Mouse (Mus musculus) liver, postnatal 0 days (tissue): ENCODE data around the gene Ifit3. TPM values are rescaled to one million over a fixed set of nuclear protein-coding genes. Genes with fewer than 3 reads are reported as not detected.
"Not testable (repeated sequence)": the region's sequence is repeated elsewhere in the genome, so short reads cannot be mapped to it uniquely, and the experiment has no call there.

Experiments
- ATAC-seq: fragments of 200-750 bp; cut with Nextera tagmentation; 2 replicates; pipeline ENCODE4 v1.8.0; 2017; ENCODE audit warnings: mild to moderate bottlenecking, moderate library complexity
- DNase-seq: peaks from one replicate; pipeline ENCODE4 v3.0.0-alpha.2; 2016
- H3K27ac ChIP-seq: fragments of 300-500 bp; sonication (generic); 2 replicates; pipeline ENCODE4 v1.5.1; 2014; ENCODE audit warnings: antibody characterized with exemption, moderate library complexity, mild to moderate bottlenecking, low read depth
- H3K27me3 ChIP-seq: fragments of 300-500 bp; sonication (generic); 2 replicates; pipeline ENCODE4 v1.6.1; 2014; ENCODE audit warnings: low read length, control low read depth, mixed read lengths; ENCODE audit not compliant: insufficient read depth
- H3K36me3 ChIP-seq: fragments of 300-500 bp; sonication (generic); replicated peaks from 2 replicates; pipeline ENCODE4 v1.6.1; 2014; ENCODE audit warnings: mild to moderate bottlenecking, control low read depth, low read length, moderate library complexity, mixed read lengths; ENCODE audit not compliant: insufficient read depth
- H3K4me1 ChIP-seq: fragments of 300-500 bp; sonication (generic); 2 replicates; pipeline ENCODE4 v1.6.1; 2014; ENCODE audit warnings: antibody characterized with exemption, mild to moderate bottlenecking, control low read depth; ENCODE audit not compliant: insufficient read depth
- H3K4me2 ChIP-seq: fragments of 300-500 bp; sonication (generic); 2 replicates; pipeline ENCODE4 v1.6.1; 2014; ENCODE audit warnings: low read depth, mild to moderate bottlenecking, low read length, moderate library complexity, mixed read lengths
- H3K4me3 ChIP-seq: fragments of 300-500 bp; sonication (generic); 2 replicates; pipeline ENCODE4 v1.5.1; 2014; ENCODE audit warnings: low read depth, low read length
- H3K9ac ChIP-seq: fragments of 300-500 bp; sonication (generic); replicated peaks from 2 replicates; pipeline ENCODE4 v1.6.1; 2014; ENCODE audit warnings: mild to moderate bottlenecking, moderate library complexity
- H3K9me3 ChIP-seq: fragments of 300-500 bp; sonication (generic); 2 replicates; pipeline ENCODE4 v1.6.1; 2016; ENCODE audit warnings: mild to moderate bottlenecking, control low read depth, low read length, mixed read lengths
- CTCF ChIP-seq: sonication (generic); IDR thresholded peaks from 2 replicates; pipeline ENCODE4 v1.5.1; 2016; ENCODE audit warnings: antibody characterized with exemption, low read depth
- EP300 ChIP-seq: IDR thresholded peaks from 2 replicates; pipeline ENCODE4 v1.6.1; 2016; ENCODE audit warnings: antibody characterized with exemption, low read depth, mild to moderate bottlenecking
- WGBS: fragments of 180-500 bp; shearing (Covaris S2); extraction: QIAGEN DNeasy Blood & Tissue Kit; methylation state at CpG from one replicate; pipeline ENCODE4 v1.1.7; 2014; ENCODE audit not compliant: insufficient replicate concordance; 5-methylcytosine and 5-hydroxymethylcytosine counted together
- polyA plus RNA-seq: library from polyadenylated mRNA; unstranded; fragments of >200 nt; fragmentation: Nextera tagmentation; extraction: Ambion mirVana; gene quantifications from 2 replicates; pipeline ENCODE4 v1.2.1, GENCODE M21; 2015

Ifit3 gene
- polyA plus RNA-seq = 10.1 and 11.7 TPM in 2 replicates

- DNase-seq, H3K9me3 ChIP-seq, H3K4me1 ChIP-seq, H3K27me3 ChIP-seq, H3K9ac ChIP-seq, H3K4me2 ChIP-seq, H3K36me3 ChIP-seq: not testable (repeated sequence)
- peak; percentile 85 for ATAC-seq
- Histone ChIP-seq H3K4me3 (0 out of 2 replicates have a peak within 1 kb of the TSS, but pooled peaks have one; percentile 8), H3K27ac (peak within 1 kb of the TSS; percentile 23; the same call in 1 of the 2 replicates)
- WGBS = 22% methylated on average over 2 of the region's 2 CpGs
These were observed at the start of gene Ifit3 for GRCm38 (mm10) chr19:34583126-34583766. Gene Ifit3, plus strand, starts transcription at chr19:34583531.

DNA sequence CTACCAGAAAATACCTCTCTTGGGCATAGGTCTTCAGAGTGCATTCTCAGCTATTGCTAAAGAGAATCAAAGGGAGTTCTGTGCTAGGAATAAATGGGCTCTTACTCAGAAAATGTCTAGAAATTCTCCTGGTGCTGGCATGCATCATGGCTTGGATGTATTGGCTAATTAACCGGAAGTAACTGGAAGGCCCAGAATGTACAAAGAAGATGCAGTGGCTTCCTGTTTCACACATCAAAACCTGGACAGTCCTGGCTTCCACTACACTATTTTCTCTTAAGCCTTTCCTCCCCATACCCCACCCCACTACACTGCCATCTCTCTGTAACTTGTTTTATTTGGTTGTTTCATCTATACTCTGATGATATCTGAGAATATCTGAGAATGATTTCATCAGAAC is 43.9 kb upstream of the Ifit3 start:
- ATAC-seq (no peak), DNase-seq (no peak)
- H3K9me3 ChIP-seq = no peaks in the 10 kb centered on the region
- H3K36me3 ChIP-seq = no peaks in the 10 kb centered on the region
- WGBS = 46% methylated on average over 1 of the region's 1 CpGs
- no peak overlapping the region for H3K4me3 ChIP-seq
- H3K27ac ChIP-seq = no peak overlapping the region
- no peak overlapping the region for H3K4me2 ChIP-seq
- no peak overlapping the region for H3K9ac ChIP-seq
- H3K4me1 ChIP-seq = no peaks in the 10 kb centered on the region
- H3K27me3 ChIP-seq = no peaks in the 10 kb centered on the region
- TF ChIP-seq EP300 = no peak
- TF ChIP-seq CTCF = no peak

DNA sequence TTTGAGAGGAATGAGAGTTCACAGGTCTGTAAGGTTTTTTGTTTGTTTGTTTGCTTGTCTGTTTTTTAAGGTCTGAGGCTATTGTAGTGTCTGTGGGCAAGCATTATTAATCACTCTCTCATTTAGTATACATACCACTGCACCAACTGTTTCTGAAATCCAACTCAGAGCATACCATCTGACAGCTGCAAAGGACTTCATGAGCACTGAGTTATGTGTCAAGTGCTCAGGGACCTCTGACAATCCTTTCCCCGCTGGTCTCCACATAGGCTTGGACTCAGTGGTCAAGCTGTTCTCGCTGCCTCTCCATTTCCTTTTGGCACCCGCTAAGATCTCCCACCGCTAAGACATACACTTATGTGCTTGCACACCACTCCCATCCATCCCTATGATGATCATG is 37.1 kb upstream of the Ifit3 start:
- no peaks in the 10 kb centered on the region for H3K4me1 ChIP-seq
- no peak for TF ChIP-seq CTCF
- no peak for TF ChIP-seq EP300
- DNase-seq (no peak), ATAC-seq (no peak)
- WGBS = 89% methylated on average over 4 of the region's 4 CpGs
- no peaks in the 10 kb centered on the region for H3K36me3 ChIP-seq
- H3K4me2 ChIP-seq = no peak overlapping the region
- no peaks in the 10 kb centered on the region for H3K9me3 ChIP-seq
- H3K27me3 ChIP-seq = no peaks in the 10 kb centered on the region
- no peak overlapping the region for H3K27ac ChIP-seq
- no peak overlapping the region for H3K9ac ChIP-seq
- H3K4me3 ChIP-seq = no peak overlapping the region

GRCm38 (mm10) chr19:34547976-34548375 is 35.4 kb upstream of the Ifit3 start:
- 30% methylated on average over 7 of the region's 7 CpGs for WGBS
- DNase-seq = peak; percentile 88
- H3K27me3 ChIP-seq = no peaks in the 10 kb centered on the region
- no peaks in the 10 kb centered on the region for H3K36me3 ChIP-seq
- no peaks in the 10 kb centered on the region for H3K9me3 ChIP-seq
- no peak overlapping the region for H3K9ac ChIP-seq
- H3K4me3 ChIP-seq = no peak overlapping the region
- no peak overlapping the region for H3K27ac ChIP-seq
- no peak overlapping the region for H3K4me2 ChIP-seq
- H3K4me1 ChIP-seq = peaks cover 6% of the 10 kb centered on the region; the same call in 1 of the 2 replicates
- no peak for ATAC-seq
- TF ChIP-seq CTCF (peak; percentile 89), EP300 (no peak)

DNA sequence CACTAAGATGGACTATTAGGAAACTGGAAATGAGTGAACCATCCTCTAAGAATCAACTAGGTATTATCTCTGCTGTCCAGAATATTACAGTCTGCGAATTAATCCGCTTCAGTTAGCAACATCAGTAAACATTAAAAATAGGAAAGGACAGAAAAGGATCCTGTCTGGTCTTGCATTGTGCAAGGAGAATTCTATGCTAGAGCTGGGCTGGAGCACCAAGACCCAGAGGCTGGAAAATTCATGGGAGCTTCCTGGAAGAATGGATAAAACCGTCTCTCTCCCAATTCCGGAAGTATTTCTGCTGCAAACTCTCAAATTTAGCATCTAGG is 33.2 kb upstream of the Ifit3 start:
- Histone ChIP-seq H3K27ac (no peak overlapping the region), H3K9me3 (no peaks in the 10 kb centered on the region), H3K36me3 (no peaks in the 10 kb centered on the region), H3K4me1 (peaks cover 8% of the 10 kb centered on the region; the same call in 1 of the 2 replicates), H3K4me3 (peak overlapping the region; percentile 52), H3K4me2 (peak overlapping the region; percentile 73), H3K9ac (peak overlapping the region; percentile 28; the same call in 1 of the 2 replicates), H3K27me3 (no peaks in the 10 kb centered on the region)
- no peak for DNase-seq
- ATAC-seq = no peak
- WGBS = 31% methylated on average over 4 of the region's 4 CpGs
- TF ChIP-seq EP300 = no peak
- no peak for TF ChIP-seq CTCF

DNA sequence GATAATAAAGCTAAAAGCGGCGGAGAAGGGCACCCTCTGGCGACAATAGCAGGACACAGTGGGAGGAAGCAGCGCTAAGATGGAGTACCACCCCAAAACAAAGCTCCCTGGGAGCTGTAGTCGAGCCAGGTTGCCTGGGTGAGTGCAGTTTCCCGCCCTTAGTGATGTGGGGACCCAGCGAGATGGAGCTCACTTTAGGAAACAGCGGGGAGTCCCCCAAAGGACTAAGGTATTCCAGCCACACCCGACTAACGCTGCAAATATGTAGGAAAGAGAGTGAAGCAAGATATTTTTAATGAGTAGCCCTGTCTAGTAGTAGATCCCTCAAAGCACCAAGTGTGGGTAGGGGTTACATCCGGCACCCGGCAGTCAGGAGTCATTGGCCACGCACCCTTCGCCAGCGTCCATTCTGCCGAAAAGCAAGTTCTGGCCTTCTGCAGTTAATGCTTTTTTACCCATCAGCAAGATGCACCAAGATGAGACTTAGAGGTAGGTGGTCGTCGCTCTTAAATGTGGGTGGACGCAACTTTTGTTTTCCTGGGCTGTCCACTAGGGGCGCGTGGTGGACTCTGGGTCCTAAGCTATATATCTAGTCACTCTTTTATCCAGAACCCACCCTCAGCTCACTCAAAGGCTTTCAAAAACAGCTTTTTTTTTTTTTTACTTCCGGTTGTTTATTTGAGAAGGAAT is 32.7 kb upstream of the Ifit3 start, which contains the start of gene Ifit2:
Gene Ifit2 (plus strand): TSS at position 161 of the 690 bp plus-strand sequence.
- peak; percentile 79 for DNase-seq
- H3K27ac ChIP-seq = peak within 1 kb of the TSS; percentile 46
- TF ChIP-seq EP300 (0 out of 2 replicates have a peak, but pooled peaks have one; percentile 17), CTCF (peak; percentile 84)

More for the DNA sequence above, 32.7 kb upstream of the Ifit3 start, which contains the start of gene Ifit2:
- peak within 1 kb of the TSS; percentile 73 for H3K4me2 ChIP-seq
- WGBS = under 1% methylated on average over 22 of the region's 22 CpGs
- H3K4me1 ChIP-seq = peaks cover 8% of the 10 kb centered on the region; the same call in 1 of the 2 replicates
- H3K36me3 ChIP-seq = no peaks in the 10 kb centered on the region
- no peaks in the 10 kb centered on the region for H3K9me3 ChIP-seq
- peak; percentile 95 for ATAC-seq
- H3K27me3 ChIP-seq = no peaks in the 10 kb centered on the region
- peak within 1 kb of the TSS; percentile 28 for H3K9ac ChIP-seq
- peak within 1 kb of the TSS; percentile 52 for H3K4me3 ChIP-seq
